In genomic region chr2:152180323-152180722, GRCm38 (mm10) we compare ENCODE assay signal across 9 mouse cellular contexts. TPM values are rescaled to one million over a fixed set of nuclear protein-coding genes. Genes with fewer than 3 reads are reported as not detected.
DNase-seq lines count a peak whose midpoint lies in the region; ATAC-seq and TF ChIP-seq lines count a peak whose summit lies in the region.
"Had no signal": no experiment of that assay in that cellular context is flagged by ENCODE, and none has a peak within 500 bp of the region (broad histone marks: within the 10 kb centered on the region; RNA-seq: fewer than 3 reads in every experiment).

No protein-coding gene starts in this region.

- no peak for ATAC-seq in neural tube, embryonic 12.5 days (ENCODE audit: low FRiP score, low read depth)
- ATAC-seq in neural tube, embryonic 15.5 days (ENCODE audit: low FRiP score), result no peak
- ATAC-seq in heart, embryonic 16.5 days (replicated peaks; ENCODE audit: extremely low read depth, insufficient read depth, low FRiP score), result peak; percentile 82

- WGBS in neural tube, embryonic 12.5 days, result 63% methylated on average over 6 of the region's 6 CpGs
- 63% methylated on average over 6 of the region's 6 CpGs for WGBS in neural tube, embryonic 15.5 days
- 47% methylated on average over 6 of the region's 6 CpGs for WGBS in heart, embryonic 16.5 days
- 89% methylated on average over 6 of the region's 6 CpGs for WGBS in thymus, adult 2 months

- peaks cover 9% of the 10 kb centered on the region; the same call in 1 of the 2 replicates for H3K4me1 ChIP-seq in neural tube, embryonic 12.5 days
- H3K4me1 ChIP-seq in neural tube, embryonic 15.5 days, result 0 out of 2 replicates have a peak, but pooled peaks cover 7% of the 10 kb centered on the region
- peaks cover 3% of the 10 kb centered on the region; the same call in 1 of the 2 replicates for H3K4me1 ChIP-seq in heart, embryonic 16.5 days (ENCODE audit: control insufficient read depth, insufficient read depth, low read length)
- H3K4me1 ChIP-seq in thymus, adult 2 months (replicated peaks; ENCODE audit: control insufficient read depth, insufficient read depth, low read length), result no peaks in the 10 kb centered on the region

- H3K9ac ChIP-seq in neural tube, embryonic 12.5 days, result 0 out of 2 replicates have a peak overlapping the region, but pooled peaks have one; percentile 21
- H3K9ac ChIP-seq in neural tube, embryonic 15.5 days (replicated peaks), result no peak overlapping the region
- H3K9ac ChIP-seq in heart, embryonic 16.5 days (ENCODE audit: low read length), result no peak overlapping the region

- no peak overlapping the region; the same call in 1 of the 2 replicates for H3K4me2 ChIP-seq in neural tube, embryonic 12.5 days (replicated peaks)
- no peak overlapping the region for H3K4me2 ChIP-seq in neural tube, embryonic 15.5 days
- no peak overlapping the region for H3K4me2 ChIP-seq in heart, embryonic 16.5 days (ENCODE audit: low read depth, low read length)

- TF ChIP-seq CTCF in thymus, adult 2 months (IDR thresholded peaks at IDR 0.05; ENCODE audit: borderline replicate concordance, control insufficient read depth, extremely low read depth, insufficient read depth, low read length, poor library complexity), result no peak

- H3K27ac ChIP-seq in neural tube, embryonic 12.5 days, result no peak overlapping the region
- H3K27ac ChIP-seq in neural tube, embryonic 15.5 days (replicated peaks), result no peak overlapping the region
- peak overlapping the region; percentile 49 for H3K27ac ChIP-seq in heart, embryonic 16.5 days (ENCODE audit: low read length)
- no peak overlapping the region for H3K27ac ChIP-seq in thymus, adult 2 months (ENCODE audit: control insufficient read depth, insufficient read depth, low read length)
- H3K27ac ChIP-seq: left cerebral cortex, adult 2 months had no signal

- no peaks in the 10 kb centered on the region for H3K9me3 ChIP-seq in neural tube, embryonic 12.5 days
- no peaks in the 10 kb centered on the region for H3K9me3 ChIP-seq in neural tube, embryonic 15.5 days (replicated peaks)
- no peaks in the 10 kb centered on the region for H3K9me3 ChIP-seq in heart, embryonic 16.5 days (replicated peaks; ENCODE audit: control insufficient read depth, low read length)

- no peaks in the 10 kb centered on the region for H3K27me3 ChIP-seq in neural tube, embryonic 12.5 days (replicated peaks)
- no peaks in the 10 kb centered on the region for H3K27me3 ChIP-seq in neural tube, embryonic 15.5 days (replicated peaks)
- no peaks in the 10 kb centered on the region for H3K27me3 ChIP-seq in heart, embryonic 16.5 days (ENCODE audit: control insufficient read depth, insufficient read depth, low read length)
- H3K27me3 ChIP-seq in thymus, adult 2 months (ENCODE audit: control insufficient read depth, insufficient read depth, low read length), result no peaks in the 10 kb centered on the region; the same call in 1 of the 2 replicates

- peak; percentile 64 for DNase-seq in adrenal gland, postnatal 25 days
- peak; percentile 74 to 82 for DNase-seq in lung, adult 18-20 months
- no peak for DNase-seq in T-cell, adult 2 months (ENCODE audit: low spot score)
- DNase-seq in thymus, adult 2 months, result no peak
- DNase-seq in layer of hippocampus, adult 8-10 months (ENCODE audit: low spot score in 2 of 2), result no peak

- no peaks in the 10 kb centered on the region for H3K36me3 ChIP-seq in neural tube, embryonic 12.5 days
- no peaks in the 10 kb centered on the region for H3K36me3 ChIP-seq in neural tube, embryonic 15.5 days
- no peaks in the 10 kb centered on the region for H3K36me3 ChIP-seq in heart, embryonic 16.5 days (ENCODE audit: control insufficient read depth, insufficient read depth)
- H3K36me3 ChIP-seq in thymus, adult 2 months (ENCODE audit: control insufficient read depth, insufficient read depth, low read length), result no peaks in the 10 kb centered on the region

- no peak overlapping the region for H3K4me3 ChIP-seq in neural tube, embryonic 12.5 days
- no peak overlapping the region for H3K4me3 ChIP-seq in neural tube, embryonic 15.5 days (replicated peaks)
- H3K4me3 ChIP-seq in heart, embryonic 16.5 days (ENCODE audit: low read length), result no peak overlapping the region
- no peak overlapping the region for H3K4me3 ChIP-seq in thymus, adult 2 months (ENCODE audit: control insufficient read depth, insufficient read depth, low read length)
- H3K4me3 ChIP-seq: left cerebral cortex, adult 2 months had no signal

- TF ChIP-seq POLR2A in thymus, adult 2 months (IDR thresholded peaks at IDR 0.05; ENCODE audit: control insufficient read depth, extremely low read depth, insufficient read depth, low read length, poor library complexity), result no peak

RNA-seq across cellular contexts. Expression of gene Tcf15, which starts 37.0 kb away (rescaled TPM):
- 22.6 and 26.3 TPM in 2 replicates for polyA plus RNA-seq in neural tube, embryonic 12.5 days (2016; fragmentation: Nextera tagmentation; extraction: Ambion mirVana)
- polyA plus RNA-seq in neural tube, embryonic 15.5 days (2015; fragmentation: Nextera tagmentation; extraction: Ambion mirVana), result 2.1 and 4.0 TPM in 2 replicates
- 3.6 and 5.0 TPM in 2 replicates for total RNA-seq in adrenal gland, postnatal 25 days (2021)
- 13.4 and 14.0 TPM in 2 replicates for polyA plus RNA-seq in heart, embryonic 16.5 days (2015; fragmentation: Nextera tagmentation; extraction: Ambion mirVana)
- polyA plus RNA-seq in thymus, adult 2 months (2012; rRNA removed), result 3.4 and 5.0 TPM in 2 replicates
- 1 to 10 TPM; 2.0 to 3.9 (median 2.7) TPM for total RNA-seq in layer of hippocampus, adult 8-10 months (2022)

RNA-seq across cellular contexts. Expression of gene Csnk2a1, which starts 46.3 kb away (rescaled TPM):
- 87.0 and 118 TPM in 2 replicates for polyA plus RNA-seq in neural tube, embryonic 12.5 days (2016; fragmentation: Nextera tagmentation; extraction: Ambion mirVana)
- polyA plus RNA-seq in neural tube, embryonic 15.5 days (2015; fragmentation: Nextera tagmentation; extraction: Ambion mirVana), result 99.6 and 106 TPM in 2 replicates
- 107 and 109 TPM in 2 replicates for total RNA-seq in adrenal gland, postnatal 25 days (2021)
- polyA plus RNA-seq in heart, embryonic 16.5 days (2015; fragmentation: Nextera tagmentation; extraction: Ambion mirVana), result 70.9 and 75.7 TPM in 2 replicates
- polyA plus RNA-seq in thymus, adult 2 months (2012; rRNA removed), result 34.3 and 36.1 TPM in 2 replicates
- 10 to 100 TPM; 88.7 to 96.2 (median 93.5) TPM for total RNA-seq in layer of hippocampus, adult 8-10 months (2022)

Comparison
In these comparisons a context has a peak if more than half of its experiments do, and no peak if none do; other contexts are left out.
1. DNase-seq: peak in adrenal gland, postnatal 25 days (single experiment) and lung, adult 18-20 months (2 of 2); none in T-cell, adult 2 months (single experiment), thymus, adult 2 months (single experiment) and layer of hippocampus, adult 8-10 months (0 of 2).